Mouse (Mus musculus) testis, postnatal 14 days (tissue): ENCODE data around the gene 4930402H24Rik.

ENCODE experiments used
- DNase-seq: peaks from one replicate; pipeline ENCODE4 v3.0.0; 2021; ENCODE audit warnings: low spot score

Gene 4930402H24Rik

GRCm38 (mm10) chr2:130663342-130663741, 242.9 kb downstream of the 4930402H24Rik start:
- DNase-seq, result no peak

- DNase-seq, result no peak
Observed at GRCm38 (mm10) chr2:130658530-130658929, 247.7 kb downstream of the 4930402H24Rik start.

- no peak for DNase-seq
Observed at GRCm38 (mm10) chr2:130657541-130657940, 248.7 kb downstream of the 4930402H24Rik start.

- no peak for DNase-seq
Observed at GRCm38 (mm10) chr2:130656536-130656935, 249.7 kb downstream of the 4930402H24Rik start.
